Mouse (Mus musculus): Measurements from ENCODE around the gene Nuak1. TPM values are rescaled to one million over a fixed set of nuclear protein-coding genes. Genes with fewer than 3 reads are reported as not detected.

Gene Nuak1
- total and polyA plus RNA-seq, 3 experiments, result 1.1 to 2.2 TPM; not detected in 1

DNA sequence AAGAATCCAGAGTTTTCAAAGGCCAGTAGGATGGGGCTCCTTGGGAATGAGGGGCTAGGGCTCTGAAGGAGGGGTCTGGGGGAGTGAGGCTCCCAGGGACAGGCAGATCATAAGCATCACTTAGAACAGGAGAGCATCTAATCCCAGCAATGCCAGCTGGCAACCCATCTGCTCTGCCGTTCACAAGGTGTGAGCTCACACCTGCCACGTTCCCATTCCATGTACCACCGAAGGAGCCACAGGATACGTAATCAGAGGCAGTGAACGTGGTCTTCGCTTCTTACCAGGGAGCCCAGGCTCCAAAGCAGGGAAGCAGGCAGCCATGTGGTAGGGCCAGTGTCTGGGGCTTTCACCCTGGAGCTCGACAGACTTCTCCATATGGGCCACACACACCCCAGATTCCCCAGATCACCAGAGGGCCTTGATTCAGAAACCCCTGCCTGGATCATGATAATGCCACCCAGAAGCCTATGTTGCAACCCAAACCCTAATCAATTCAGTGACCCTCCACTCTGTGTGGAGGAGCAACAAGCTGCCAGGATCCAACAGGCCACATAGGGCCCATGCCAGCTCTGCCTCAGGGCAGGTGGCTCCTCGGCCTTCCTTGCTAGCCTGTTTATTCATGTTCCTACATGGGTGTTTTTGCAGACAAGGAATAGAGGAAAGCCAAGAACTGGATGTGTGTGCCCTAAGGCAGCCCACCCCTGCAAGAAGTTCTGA, 25.3 kb downstream of the Nuak1 start:
- H3K4me3 ChIP-seq (ENCODE audit: control insufficient read depth in 1 of 2, insufficient read depth in 1 of 2, low read depth in 2 of 2, low read length in 2 of 2), result no peak overlapping the region
- H3K27me3 ChIP-seq (ENCODE audit: control insufficient read depth in 1 of 2, insufficient read depth in 2 of 2, low read length in 2 of 2), result no peaks in the 10 kb centered on the region
- H3K4me1 ChIP-seq (ENCODE audit: control insufficient read depth in 1 of 2, insufficient read depth in 2 of 2, low read length in 2 of 2), result no peaks in the 10 kb centered on the region
- no peak overlapping the region for H3K9ac ChIP-seq (ENCODE audit: control insufficient read depth, low read depth, low read length, poor library complexity, severe bottlenecking)
- H3K27ac ChIP-seq (ENCODE audit: control insufficient read depth, low read depth, low read length), result no peak overlapping the region
- H3K9me3 ChIP-seq (replicated peaks; ENCODE audit: insufficient read depth, low read length), result no peaks in the 10 kb centered on the region
- DNase-seq (ENCODE audit: low read depth, low spot score), result no peak
- TF ChIP-seq JUND (IDR thresholded peaks at IDR 0.05; ENCODE audit: low read depth, low read length), result no peak
- TF ChIP-seq HCFC1 (IDR thresholded peaks at IDR 0.05; ENCODE audit: low read depth, low read length), result no peak
- TF ChIP-seq ELF1 (IDR thresholded peaks at IDR 0.05; ENCODE audit: low read depth, low read length), result no peak
- no peak for TF ChIP-seq E2F4 (IDR thresholded peaks at IDR 0.05; ENCODE audit: borderline replicate concordance, low read depth, low read length)
- no peak for TF ChIP-seq POLR2AphosphoS5 (IDR thresholded peaks at IDR 0.05; ENCODE audit: borderline replicate concordance, low read depth, low read length)
- no peak for TF ChIP-seq MAX (IDR thresholded peaks at IDR 0.05; ENCODE audit: low read length)
- TF ChIP-seq MEF2A (IDR thresholded peaks at IDR 0.05; ENCODE audit: extremely low read depth, insufficient replicate concordance, low read depth, low read length, poor library complexity, severe bottlenecking), result no peak
- TF ChIP-seq MYC (IDR thresholded peaks at IDR 0.05; ENCODE audit: low read depth, low read length), result no peak
- TF ChIP-seq ZMIZ1 (IDR thresholded peaks at IDR 0.05; ENCODE audit: low read depth, low read length), result no peak
- no peak for TF ChIP-seq ZNF384 (IDR thresholded peaks at IDR 0.05; ENCODE audit: low read depth, low read length)
- no peak for TF ChIP-seq TBP (IDR thresholded peaks at IDR 0.05; ENCODE audit: low read depth, low read length)
- TF ChIP-seq ETS1 (IDR thresholded peaks at IDR 0.05; ENCODE audit: low read depth, low read length), result no peak
- TF ChIP-seq CHD2 (IDR thresholded peaks at IDR 0.05; ENCODE audit: low read length), result no peak
- no peak for TF ChIP-seq GABPA (IDR thresholded peaks at IDR 0.05; ENCODE audit: low read depth, low read length)
- TF ChIP-seq NRF1 (IDR thresholded peaks at IDR 0.05; ENCODE audit: insufficient read depth, low read depth, low read length, poor library complexity, severe bottlenecking), result no peak
- TF ChIP-seq RCOR1 (IDR thresholded peaks at IDR 0.05; ENCODE audit: low read depth, low read length), result no peak
- TF ChIP-seq EP300 (IDR thresholded peaks at IDR 0.05; ENCODE audit: low read depth in 1 of 2, low read length in 2 of 2), result no peak
- H3K79me2 ChIP-seq (ENCODE audit: control insufficient read depth, insufficient read depth, low read length, poor library complexity), result no peaks in the 10 kb centered on the region
- no peaks in the 10 kb centered on the region for H3K36me3 ChIP-seq (ENCODE audit: control insufficient read depth in 1 of 2, insufficient read depth in 2 of 2, low read length in 2 of 2)

DNA sequence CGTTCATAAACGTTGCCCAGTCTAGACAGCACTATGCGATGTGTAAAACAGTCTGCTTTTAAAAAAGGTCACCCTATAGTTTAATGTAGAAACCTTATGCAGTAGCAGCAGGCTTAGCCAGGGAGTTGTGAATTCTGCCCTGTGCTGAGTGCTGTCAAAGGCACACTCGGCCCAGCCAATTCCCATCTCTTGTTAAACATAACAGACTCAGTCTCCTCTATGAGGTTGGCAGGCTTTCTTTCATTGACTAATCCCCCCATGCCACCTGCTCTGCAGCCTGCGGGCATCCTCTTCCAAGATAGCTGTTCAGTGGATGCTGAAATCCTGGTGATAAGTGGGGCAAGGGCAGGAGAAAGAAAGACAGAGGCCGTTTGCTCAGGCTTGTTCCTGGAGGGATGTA, 27.1 kb downstream of the Nuak1 start:
- no peaks in the 10 kb centered on the region for H3K9me3 ChIP-seq (replicated peaks; ENCODE audit: insufficient read depth, low read length)
- no peak overlapping the region for H3K27ac ChIP-seq (ENCODE audit: control insufficient read depth, low read depth, low read length)

More for the DNA sequence above, 27.1 kb downstream of the Nuak1 start:
- DNase-seq (ENCODE audit: low read depth, low spot score), result no peak
- Histone ChIP-seq H3K9ac (ENCODE audit: control insufficient read depth, low read depth, low read length, poor library complexity, severe bottlenecking) (no peak overlapping the region), H3K27me3 (ENCODE audit: control insufficient read depth in 1 of 2, insufficient read depth in 2 of 2, low read length in 2 of 2) (no peaks in the 10 kb centered on the region), H3K79me2 (ENCODE audit: control insufficient read depth, insufficient read depth, low read length, poor library complexity) (no peaks in the 10 kb centered on the region), H3K4me3 (ENCODE audit: control insufficient read depth in 1 of 2, insufficient read depth in 1 of 2, low read depth in 2 of 2, low read length in 2 of 2) (no peak overlapping the region), H3K4me1 (ENCODE audit: control insufficient read depth in 1 of 2, insufficient read depth in 2 of 2, low read length in 2 of 2) (no peaks in the 10 kb centered on the region), H3K36me3 (ENCODE audit: control insufficient read depth in 1 of 2, insufficient read depth in 2 of 2, low read length in 2 of 2) (no peaks in the 10 kb centered on the region)
- TF ChIP-seq CHD1 (IDR thresholded peaks at IDR 0.05; ENCODE audit: low read depth, low read length) (no peak), ZMIZ1 (IDR thresholded peaks at IDR 0.05; ENCODE audit: low read depth, low read length) (no peak), ZC3H11A (IDR thresholded peaks at IDR 0.05; ENCODE audit: low read depth, low read length) (no peak), ZKSCAN1 (IDR thresholded peaks at IDR 0.05; ENCODE audit: low read depth, low read length) (no peak), MYC (IDR thresholded peaks at IDR 0.05; ENCODE audit: low read depth, low read length) (no peak), CHD2 (IDR thresholded peaks at IDR 0.05; ENCODE audit: low read length) (no peak), MAX (IDR thresholded peaks at IDR 0.05; ENCODE audit: low read length) (no peak), MAZ (IDR thresholded peaks at IDR 0.05; ENCODE audit: low read depth, low read length) (no peak), JUND (IDR thresholded peaks at IDR 0.05; ENCODE audit: low read depth, low read length) (no peak)
